Mouse (Mus musculus): ENCODE measurements at regions not wholly inside any gene's neighbourhood (a gene's known extent, or its start where the extent isn't known, plus 50 kb on each side); places are given as distances from the start of the nearest gene placed in this dataset.
"Not testable (repeated sequence)": the region's sequence is repeated elsewhere in the genome, so short reads cannot be mapped to it uniquely, and the experiment has no call there.

GRCm38 (mm10) chr7:73827549-73827948, 87.4 kb downstream of the Fam174b start:
- intact Hi-C loops (cut with DNase I; ENCODE audit: low total_unique reads), result no loop called here
- no peak for DNase-seq

- intact Hi-C loops (cut with DNase I; ENCODE audit: low total_unique reads), result no loop called here
- DNase-seq, result no peak
Measured at GRCm38 (mm10) chr7:73830581-73830980, 90.5 kb downstream of the Fam174b start.

GRCm38 (mm10) chr7:73840381-73840780, 100.3 kb downstream of the Fam174b start:
- intact Hi-C loops (cut with DNase I; ENCODE audit: low total_unique reads), result no loop called here
- DNase-seq, result peak; percentile 11

GRCm38 (mm10) chr7:73852184-73852583, 112.1 kb downstream of the Fam174b start:
- no peak for DNase-seq
- intact Hi-C loops (cut with DNase I; ENCODE audit: low total_unique reads), result no loop called here

DNA sequence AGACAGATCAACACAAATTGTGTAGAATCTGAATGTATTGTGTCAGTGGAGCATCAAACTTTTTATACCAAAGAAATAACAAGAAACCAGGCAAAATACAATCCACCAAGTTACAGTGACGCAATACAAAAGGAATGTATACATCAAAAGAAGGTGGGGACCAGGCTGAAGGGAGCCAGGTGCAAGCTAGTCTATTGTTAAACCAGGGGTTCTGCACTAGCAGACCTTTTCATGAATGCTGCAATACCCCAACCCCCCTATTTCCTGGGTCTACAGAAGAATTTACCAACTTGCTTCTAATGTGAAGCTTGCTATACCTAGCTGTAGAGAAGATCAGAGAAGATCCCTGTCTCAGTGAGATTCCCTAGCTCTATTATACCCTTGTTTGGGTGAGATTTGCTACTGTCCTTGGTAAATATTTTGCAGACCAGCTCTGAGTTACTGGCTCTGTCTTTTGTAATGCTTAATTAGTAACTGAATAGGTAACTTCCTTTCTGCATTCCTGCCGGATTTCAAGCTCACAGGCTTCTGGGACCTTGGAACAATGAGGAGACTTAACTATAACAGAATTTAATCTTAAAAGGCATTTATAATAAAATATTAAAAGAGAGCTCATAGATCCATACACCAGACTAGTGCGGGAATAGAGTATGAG, 113.3 kb downstream of the Fam174b start:
- intact Hi-C loops (cut with DNase I; ENCODE audit: low total_unique reads); DNase-seq: not testable (repeated sequence)

DNA sequence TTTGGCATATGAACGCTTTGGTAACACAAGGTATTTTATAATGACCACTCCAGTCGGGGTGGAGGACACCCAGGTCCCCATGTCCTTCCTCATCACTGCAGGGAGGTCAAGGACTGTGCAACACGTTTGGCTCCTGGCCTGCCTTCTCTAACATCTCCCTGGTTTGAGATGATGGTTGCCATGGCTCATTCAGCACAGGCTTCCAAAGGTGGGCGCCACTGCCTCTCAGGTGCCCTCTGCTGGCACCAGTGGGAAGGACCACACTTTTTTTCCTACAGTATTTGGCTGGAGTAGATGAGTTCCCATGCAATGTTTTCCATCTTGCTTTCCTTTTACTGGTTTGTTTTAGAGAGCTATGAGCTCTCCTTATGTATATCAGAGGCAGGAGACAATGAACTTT, 115.4 kb downstream of the Fam174b start:
- intact Hi-C loops (cut with DNase I; ENCODE audit: low total_unique reads), result loop anchor here (5.0 kb wide), 1 partner anchor 198 kb away; no protein-coding TSS in a partner anchor
- DNase-seq, result peak; percentile 6

DNA sequence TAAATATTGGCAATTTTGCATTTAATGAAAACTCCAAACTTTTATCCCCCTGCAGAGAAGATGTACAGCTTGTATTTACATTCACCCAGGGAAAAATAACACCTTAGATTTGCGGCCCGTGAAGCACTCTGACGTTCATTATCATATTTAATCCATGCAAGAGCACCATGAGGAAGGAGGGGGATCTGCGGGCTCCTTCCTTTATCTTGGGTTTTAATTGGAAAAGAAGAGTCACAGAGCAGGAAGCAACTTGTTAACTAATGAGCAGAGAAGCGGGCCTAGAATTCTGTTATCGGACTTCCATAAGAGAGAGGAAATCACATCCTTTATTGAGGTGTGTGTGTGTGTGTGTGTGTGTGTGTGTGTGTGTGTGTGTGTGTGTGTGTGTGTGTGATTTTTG, 116.8 kb downstream of the Fam174b start:
- intact Hi-C loops (cut with DNase I; ENCODE audit: low total_unique reads), result loop anchor here (5.0 kb wide), 1 partner anchor 200 kb away; no protein-coding TSS in a partner anchor
- no peak for DNase-seq

DNA sequence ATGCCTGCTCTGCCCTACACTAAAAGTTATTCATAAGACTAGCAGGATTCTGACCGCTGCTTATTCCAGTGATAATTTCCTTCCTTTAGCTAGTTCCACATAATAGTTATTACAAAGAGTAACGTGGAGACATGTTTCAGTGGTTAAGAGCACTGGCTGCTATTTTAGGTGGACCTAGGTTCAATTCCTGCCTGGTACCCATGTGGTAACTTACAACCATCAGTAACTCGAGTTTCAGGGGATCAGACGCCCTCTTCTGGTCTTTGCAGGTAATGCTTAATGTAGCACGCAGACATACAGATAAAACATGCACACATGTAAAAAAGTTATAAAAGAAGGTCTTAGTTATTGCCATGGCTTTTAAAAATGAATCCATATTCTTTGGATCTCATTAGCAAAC, 125.0 kb downstream of the Fam174b start:
- DNase-seq, result no peak
- intact Hi-C loops (cut with DNase I; ENCODE audit: low total_unique reads), result no loop called here

- no peak for DNase-seq
- intact Hi-C loops (cut with DNase I; ENCODE audit: low total_unique reads), result no loop called here
Measured at GRCm38 (mm10) chr7:73872181-73872580, 132.1 kb downstream of the Fam174b start.

DNA sequence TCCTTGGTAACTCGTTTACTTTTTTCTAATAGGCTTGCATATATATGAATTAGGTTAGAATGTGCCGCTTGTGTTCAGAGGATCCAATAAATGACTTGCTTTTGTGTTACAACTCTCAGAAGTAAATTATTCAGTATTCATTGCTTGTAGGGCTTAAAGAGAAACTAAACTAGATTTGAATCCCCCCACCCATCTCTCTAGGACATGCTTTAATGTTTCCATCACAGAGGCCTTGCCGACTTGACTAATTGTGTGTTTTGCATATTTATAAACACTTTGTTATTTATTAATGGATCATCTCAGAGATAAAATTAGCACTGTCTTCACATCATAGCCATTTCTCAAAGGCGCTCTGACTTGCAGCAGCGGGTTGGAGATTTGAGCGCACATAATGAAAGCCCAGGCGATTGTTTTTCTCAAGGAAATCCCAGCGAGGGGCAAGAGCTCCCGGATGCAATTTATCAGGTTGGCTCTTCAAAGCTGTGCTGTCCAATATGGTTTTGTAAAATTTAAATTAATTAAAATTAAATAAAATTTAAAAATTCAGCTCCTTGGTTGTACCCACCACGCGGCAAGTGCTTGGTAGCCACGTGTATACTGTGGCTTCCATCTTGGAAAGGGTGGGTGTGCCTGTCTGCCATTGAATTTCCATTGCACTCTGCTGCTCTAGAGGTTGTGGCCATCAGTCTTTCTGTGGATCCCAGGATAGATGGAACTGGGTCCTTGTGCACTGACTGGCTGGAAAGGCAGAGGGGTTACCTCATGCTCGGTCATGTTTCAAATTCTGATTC, 132.0 kb downstream of the St8sia2 start:
- intact Hi-C loops (cut with DNase I; ENCODE audit: low total_unique reads), result no loop called here

DNA sequence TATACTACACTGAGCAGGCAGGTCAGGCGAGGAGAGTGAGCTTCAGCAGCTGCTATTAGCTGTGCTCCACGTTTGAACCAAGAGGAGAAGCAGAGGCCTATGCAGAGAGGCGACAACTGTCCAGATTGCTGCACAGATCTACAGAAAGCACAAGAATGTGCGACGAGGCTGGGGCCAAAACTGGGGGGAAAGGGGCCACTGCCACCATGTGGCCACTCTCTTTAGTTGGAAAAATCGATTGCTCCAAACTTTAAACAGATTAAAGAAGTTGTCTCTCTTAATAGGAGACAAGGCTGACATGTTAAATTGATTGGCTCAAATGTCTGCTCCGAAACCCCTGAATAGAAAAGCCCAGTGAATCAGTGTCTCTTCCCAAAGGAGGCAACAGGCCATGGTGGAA, 127.3 kb downstream of the St8sia2 start:
- DNase-seq, result no peak
- intact Hi-C loops (cut with DNase I; ENCODE audit: low total_unique reads), result no loop called here

More for the DNA sequence above, 132.0 kb downstream of the St8sia2 start:
- DNase-seq, result no peak
